Mouse (Mus musculus): ENCODE data around the gene Dock8.

Dock8 gene

DNA sequence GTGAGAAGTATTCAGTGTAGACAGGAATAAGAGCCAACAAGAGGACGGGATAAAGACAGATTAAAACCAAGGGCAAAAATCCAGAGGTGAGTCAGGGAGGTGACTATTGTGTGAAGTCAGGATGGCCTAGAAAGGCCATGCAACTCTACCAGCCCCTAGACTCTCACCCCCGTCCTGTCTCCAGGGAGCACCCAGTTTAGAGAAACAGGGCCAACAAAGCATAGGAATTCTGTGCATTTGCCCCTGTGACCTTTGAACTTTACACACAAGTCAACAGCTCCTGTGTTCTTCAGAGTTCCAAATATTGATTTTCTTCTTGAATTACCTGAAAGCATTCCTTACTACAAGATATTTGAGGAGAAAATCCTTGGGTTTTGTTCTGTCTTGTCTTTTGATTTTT lies 117.6 kb downstream of the Dock8 start:
- no peak for DNase-seq (ENCODE audit: low read depth, low spot score)

DNA sequence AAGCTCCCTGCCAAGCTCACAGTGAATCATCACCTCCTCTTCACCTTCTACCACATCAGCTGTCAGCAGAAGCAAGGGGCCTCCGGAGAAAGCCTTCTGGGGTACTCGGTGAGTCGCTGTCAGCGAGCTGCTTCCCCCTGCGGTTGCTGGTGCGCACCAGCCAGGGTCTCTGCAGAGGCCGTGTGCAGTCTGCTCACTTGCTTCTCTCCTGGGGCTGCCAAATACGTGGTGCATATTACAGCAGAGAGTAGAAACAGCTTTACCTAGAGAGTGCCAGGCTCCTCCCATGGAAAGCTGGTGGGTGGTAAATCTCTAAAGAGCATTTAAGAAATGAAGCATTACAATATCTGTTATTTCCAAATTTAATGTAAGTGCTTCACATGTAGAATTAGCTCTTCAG lies 123.1 kb downstream of the Dock8 start:
- no peak for DNase-seq (ENCODE audit: low read depth, low spot score)

DNA sequence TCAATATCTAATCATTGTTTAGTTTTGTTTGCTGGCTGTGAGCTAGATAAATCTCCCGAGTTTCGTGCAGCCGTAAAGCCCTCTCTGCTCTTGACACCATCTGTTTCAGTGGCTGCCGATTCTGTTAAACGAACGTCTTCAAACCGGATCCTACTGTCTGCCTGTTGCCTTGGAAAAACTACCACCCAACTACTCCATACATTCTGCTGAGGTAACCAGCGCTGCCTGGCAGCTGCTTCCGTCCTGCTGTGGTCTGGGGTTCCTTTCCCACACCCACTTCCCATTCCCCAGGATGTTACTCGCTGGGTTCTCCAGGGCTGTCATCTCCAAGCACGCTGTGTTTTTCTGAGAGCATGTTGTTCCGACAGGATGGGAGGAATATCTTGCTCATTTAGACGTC lies 123.7 kb downstream of the Dock8 start:
- DNase-seq (ENCODE audit: low read depth, low spot score), result no peak

DNA sequence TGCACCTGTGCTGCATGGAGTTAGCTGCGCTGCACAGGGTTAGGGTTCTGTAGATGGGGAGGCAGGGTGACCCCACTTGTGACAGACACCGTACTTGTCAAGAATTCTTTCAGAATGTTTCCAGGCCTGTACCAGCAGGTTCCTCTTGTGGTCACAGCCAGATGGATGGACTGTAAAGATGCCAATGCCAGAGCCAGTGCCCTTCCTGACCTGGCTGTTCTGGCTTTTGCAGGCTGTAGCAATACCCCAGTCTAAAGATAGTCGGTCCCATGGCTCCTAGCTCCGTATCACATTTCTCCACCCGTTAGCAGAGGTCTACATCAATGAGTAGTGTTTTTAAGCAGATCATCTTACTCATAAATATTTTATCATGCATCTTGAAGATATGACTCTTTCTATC lies 124.1 kb downstream of the Dock8 start:
- DNase-seq (ENCODE audit: low read depth, low spot score), result no peak

DNA sequence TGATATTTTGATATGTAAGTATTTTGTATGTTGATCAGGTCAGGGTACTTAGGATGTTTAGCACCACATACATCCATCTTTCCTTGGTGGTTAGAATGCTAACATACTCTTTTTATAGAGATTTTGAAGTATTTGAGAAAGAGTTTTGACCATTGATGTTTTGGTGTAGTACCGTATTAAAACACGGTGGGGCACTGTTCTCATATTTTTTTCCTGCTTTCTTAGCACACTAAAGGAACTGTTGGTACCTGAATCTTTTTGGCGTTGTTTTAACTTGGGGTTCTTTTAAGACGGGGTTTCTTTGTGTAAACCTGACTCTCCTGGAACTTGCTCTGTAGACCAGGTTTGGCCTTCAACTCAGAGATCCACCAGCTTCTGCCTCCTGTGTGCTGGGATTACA lies 133.0 kb downstream of the Dock8 start:
- DNase-seq (ENCODE audit: low read depth, low spot score), result peak; percentile 41

DNA sequence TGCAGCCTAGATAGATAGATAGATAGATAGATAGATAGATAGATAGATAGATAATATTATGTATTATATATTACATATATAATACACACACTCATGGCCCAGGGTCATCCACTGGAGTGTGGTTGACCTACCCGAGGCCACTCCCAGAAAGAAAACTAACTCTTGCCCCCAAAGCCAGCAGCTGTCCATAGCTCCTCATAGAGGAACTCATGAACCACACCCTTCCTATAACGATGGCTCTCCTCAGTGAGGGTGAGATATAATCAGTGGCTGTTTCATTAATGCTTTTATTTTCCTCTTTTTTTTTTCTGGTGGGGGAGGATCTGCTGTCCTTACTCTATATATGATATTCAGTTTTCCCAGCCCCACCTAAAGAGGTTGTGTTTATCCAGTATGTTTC lies 134.6 kb downstream of the Dock8 start:
- DNase-seq (ENCODE audit: low read depth, low spot score), result no peak

DNA sequence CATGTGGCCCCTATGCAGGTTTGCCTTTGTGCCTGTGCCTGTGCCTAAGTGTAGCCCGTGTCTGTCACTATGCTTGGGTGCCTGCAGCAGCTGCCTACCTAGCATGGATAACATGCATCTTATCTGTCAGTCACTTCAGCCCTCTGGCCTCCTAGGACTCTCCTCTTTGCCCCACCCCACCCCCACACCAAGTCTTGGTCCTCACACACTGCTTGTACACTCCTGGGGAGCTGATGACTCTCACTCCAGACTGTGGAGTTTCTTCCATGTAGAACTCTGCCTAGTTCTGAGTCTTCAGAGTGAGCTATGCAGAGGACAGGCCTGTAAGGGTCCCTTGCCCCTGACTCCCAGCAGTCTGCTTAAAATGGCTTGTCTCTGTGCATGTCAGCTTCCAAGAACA lies 136.8 kb downstream of the Dock8 start:
- DNase-seq (ENCODE audit: low read depth, low spot score), result no peak

DNA sequence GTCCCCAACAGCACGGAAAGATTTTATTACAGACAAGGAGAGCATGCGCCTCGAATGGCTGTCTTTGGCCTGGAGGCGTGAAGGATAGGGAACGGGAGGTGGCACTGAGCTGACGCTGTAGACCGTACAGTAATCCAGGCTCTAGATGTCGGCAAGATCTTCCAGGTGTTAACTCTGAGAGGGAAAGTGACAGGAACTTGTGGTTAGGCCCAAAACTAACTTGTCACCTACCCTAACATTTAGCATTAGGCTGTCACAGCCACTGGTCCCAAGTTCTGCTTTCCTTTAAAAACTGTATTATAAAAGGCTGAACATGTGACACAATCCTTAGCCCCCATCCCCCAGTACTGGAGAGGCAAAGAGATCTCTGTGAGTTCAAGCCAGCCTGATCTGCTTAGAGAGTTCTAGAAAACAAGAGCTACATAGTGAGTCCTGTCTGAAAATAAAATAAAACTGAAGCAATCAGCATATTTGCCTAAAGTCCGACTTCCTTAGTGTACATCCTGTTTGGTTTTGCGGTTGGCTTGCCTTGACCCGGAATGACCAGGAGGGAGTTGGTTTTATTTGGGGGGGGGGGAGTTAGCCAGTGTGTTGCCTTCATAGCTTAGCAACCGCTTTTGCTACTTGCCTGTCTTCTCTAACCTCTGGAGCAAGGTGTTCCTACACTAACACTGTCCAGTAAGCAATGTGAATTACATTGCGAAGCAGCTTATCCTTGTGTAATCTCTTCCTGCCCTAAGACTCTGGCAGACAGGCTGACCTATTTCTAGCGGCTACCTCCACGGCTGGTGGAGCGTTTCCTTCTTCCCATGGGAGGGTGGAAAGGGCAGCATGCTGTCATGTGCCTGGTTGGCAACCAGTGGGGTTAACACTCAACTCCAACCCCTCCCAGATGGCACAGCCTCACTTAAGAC lies 138.8 kb downstream of the Dock8 start:
- no peak for DNase-seq (ENCODE audit: low read depth, low spot score)

DNA sequence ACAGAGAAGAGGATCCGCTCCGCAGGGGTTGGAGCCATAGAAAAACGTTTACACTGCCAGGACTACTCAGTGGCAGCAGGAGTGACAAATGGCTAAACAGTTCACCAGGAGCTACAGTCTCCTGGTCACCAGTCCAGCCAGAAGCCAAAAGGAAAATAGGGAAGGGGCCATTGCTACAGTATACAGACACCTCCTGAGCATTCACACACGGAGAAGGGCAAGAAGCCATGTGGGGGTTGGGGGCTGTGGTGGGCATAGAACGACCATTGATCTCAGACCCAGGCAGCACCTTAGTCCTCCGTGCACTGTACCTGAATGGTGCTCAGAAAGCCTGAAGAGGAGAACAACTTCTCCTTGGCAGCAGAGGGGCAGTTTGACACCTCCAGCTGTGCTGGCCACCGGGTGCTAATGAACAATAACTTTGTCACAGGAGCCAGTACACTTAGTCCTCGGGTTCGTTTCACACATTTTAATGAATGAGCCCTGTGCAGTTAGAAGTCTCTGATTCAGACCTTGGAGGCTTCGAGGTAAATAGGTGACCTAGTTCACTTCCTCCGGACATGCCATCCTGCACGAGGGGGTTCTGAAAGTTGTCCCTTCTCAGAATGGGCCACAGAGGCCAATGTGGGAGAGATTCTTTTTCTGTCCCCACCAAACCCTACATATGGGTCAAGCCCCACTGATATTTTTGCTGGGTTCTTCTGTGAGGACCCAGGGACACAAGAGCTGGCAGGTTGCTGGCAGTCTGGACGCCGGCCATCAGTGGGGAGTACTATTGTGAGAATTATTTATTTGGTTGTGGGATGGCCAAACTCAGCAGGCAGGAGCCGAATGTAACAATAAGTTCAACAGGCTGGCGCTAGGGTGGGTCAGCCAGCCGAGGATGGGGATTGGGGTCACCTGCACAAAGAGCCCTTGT lies 145.0 kb downstream of the Dock8 start:
- DNase-seq (ENCODE audit: low read depth, low spot score), result no peak

DNA sequence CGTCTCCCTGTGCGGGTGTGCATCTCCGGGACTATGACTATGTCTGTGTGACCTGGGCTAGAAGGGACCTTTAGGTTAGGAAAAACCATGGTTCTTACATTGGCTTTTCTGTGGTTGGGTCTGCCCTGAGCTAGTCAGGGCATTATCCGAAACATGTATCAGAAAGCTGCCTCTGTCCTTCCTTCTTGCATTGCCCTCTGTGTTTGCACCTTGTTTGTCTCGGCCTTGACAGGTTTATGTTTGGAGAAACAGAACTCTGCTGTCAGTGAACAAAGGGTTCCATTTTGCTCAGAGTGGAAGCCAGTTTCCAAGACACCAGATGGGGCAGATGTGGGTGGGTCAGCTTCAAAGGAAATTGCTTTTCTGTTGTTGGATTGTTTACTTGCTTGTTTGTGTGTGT lies 145.8 kb downstream of the Dock8 start:
- no peak for DNase-seq (ENCODE audit: low read depth, low spot score)

DNA sequence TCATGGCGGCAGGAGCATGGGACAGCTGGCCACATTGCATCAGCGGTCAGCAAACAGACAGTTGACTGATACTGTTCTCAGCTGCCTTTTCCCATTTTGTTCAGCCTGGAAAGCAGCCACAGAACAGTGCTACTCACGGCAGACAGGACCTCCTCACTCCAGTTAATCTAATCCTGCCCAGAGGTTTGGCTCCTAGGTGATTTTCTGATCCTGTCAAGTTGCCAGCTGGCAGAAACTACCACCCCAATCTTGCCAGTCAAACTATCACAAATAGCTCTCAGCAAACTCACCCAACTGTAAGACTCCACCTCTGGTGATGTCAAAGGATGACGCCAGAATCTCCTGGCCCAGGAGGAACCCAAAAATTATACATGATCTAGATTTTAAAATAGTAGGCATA lies 146.8 kb downstream of the Dock8 start:
- no peak for DNase-seq (ENCODE audit: low read depth, low spot score)

DNA sequence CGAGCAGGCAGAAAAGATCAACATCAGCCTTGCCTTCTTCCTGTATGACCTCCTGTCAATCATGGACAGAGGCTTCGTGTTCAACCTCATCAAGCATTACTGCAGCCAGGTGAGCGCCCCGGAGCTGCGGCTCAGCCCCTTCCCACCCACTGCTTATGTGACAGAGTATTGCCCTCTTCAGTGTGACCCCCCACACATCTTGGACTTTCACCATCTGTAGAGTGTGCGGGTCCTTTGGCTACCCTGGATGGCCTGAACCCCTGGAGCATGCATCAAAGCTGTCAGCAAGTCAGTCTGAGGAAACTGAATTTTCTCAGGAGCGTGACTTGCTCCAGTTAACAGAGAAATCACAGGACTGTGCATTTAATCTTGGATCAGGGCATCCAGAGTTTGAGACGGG lies 150.5 kb downstream of the Dock8 start:
- no peak for DNase-seq (ENCODE audit: low read depth, low spot score)

DNA sequence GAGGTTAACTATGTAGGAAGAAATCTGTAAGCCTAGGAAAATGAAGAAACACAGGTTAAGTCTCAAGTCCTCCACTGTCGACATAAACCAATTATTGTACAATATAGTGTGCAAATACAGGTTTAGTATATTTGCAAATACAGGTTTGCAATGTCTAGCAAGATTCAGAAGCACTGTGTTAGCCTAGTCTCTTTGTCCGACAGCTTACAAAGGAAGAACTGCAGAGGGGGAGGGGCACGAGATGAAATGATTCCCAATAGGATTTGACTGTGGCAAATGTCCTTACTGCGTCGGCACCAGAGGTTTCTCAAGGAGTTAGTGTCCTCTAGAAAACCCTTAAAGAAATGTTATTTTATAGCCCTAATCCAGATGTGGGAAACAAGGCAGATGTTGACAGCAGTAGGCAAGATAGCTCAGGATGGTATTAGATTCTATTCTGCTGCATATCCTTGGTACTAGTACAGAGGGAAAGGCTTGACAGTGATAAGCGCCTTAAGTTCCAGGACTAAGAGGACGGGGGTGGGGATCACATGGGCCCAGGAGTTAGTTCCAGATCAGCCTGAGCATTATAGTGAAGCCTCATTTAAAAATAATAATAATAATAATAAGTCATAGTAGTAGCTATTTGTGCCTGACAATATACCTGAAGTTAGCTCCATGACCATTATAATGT lies 155.3 kb downstream of the Dock8 start:
- no peak for DNase-seq (ENCODE audit: low read depth, low spot score)

DNA sequence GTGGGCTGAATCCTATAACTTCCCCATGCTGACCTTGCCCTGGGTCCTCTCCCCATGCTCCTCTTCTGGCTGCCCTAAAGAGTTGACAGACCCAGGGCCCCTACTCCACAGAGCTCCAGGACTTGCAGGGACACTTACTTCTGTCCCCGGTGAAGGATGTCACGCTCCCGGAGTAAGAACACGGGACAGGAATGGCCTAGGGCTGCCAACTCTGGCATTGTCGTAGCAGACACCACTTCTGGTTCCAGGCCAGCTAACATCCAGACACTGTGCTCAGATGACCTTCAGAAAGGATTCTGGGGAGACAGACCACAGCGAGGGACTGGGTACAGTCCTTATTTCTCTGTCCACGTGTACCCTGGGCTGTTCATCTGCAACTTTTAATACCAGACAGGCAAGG lies 155.9 kb downstream of the Dock8 start:
- no peak for DNase-seq (ENCODE audit: low read depth, low spot score)

DNA sequence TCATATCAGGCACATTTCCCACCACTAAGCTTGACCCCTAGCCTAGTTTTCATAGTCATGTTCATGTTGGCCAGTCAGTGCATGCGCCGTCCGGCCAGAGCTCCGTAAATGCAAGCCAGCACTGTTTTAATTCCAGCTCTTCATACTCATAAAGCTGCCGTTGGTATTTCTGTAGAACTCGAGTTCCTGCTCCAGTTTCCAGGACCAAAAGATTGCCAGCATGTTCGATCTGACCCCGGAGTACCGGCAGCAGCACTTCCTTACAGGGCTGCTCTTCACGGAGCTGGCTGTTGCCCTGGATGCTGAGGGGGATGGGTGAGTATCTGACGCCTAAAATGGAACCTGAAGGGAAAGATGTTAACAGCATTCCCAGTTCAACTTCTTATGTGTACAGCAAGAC lies 156.4 kb downstream of the Dock8 start:
- DNase-seq (ENCODE audit: low read depth, low spot score), result no peak

DNA sequence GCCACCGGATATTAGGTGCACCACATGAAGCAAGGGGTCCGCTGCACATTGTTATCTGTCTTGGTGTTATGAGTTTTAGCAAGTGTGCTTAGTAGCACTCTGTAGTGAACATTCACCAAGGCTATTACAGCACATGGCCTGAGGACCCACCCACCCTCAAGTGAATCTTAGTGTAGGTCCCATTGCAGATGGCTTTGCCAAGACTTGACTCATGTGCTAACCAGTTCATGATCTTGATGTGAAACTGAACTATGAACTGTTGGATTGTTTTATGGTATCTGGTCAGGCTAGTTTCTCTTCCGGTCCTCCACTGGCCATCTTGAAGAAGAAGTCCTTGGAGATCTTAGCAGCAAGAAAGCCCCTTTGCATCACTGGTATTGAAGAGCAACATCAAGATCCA lies 162.9 kb downstream of the Dock8 start:
- no peak for DNase-seq (ENCODE audit: low read depth, low spot score)

DNA sequence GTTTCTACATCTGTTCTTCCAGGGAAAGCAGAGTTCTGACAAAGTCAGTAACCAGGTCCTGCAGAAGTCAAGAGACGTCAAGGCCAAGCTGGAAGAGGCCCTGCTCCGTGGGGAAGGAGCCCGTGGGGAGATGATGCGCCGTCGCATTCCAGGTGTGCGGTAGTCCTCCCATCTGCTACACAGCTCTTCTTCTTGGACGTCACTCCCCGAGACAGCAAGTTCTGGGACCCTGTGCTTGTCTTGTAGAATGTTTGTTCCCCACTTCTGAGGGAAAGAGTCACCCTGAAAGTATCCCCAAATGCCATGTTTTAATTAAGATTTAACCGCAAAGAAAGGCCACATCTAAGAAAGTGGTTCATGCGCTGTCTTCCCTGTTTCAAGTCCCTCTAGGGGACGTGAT lies 164.1 kb downstream of the Dock8 start:
- no peak for DNase-seq (ENCODE audit: low read depth, low spot score)

DNA sequence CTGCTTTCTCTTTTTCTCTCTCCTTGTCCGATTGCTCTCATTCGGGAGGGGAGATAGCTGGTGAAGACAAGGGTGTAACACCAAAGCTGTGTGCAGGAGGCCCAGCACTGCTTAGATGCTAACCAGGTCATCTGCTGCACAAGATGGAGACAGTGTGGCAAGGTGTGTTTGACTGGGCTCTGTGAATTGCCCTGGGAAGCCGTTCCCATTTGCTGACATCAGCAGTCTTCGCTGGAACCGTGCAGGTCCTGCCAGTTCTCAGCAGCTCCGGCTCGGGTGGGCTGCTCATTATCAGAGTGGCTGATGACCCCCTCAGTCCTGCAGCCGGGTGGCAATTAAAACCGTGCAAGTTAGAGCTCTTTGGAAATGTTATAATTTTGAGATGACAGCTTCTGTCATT lies 167.1 kb downstream of the Dock8 start:
- DNase-seq (ENCODE audit: low read depth, low spot score), result no peak

DNA sequence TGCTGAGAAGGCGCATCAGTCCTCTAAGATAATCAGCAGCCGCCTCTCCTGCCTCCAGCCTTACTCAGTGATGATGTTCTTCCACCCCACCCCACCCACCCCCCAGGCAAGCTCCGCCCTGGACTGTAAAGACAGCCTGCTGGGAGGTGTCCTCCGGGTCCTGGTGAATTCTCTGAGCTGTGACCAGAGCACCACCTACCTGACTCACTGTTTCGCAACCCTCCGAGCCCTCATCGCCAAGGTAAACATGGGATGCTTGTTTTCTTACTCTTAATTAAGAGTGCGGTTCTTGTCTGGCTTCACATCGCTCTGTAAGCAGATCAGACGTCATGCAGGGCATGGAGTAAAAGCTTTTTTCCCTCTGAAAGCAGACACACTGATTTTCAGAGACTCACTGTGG lies 172.1 kb downstream of the Dock8 start:
- no peak for DNase-seq (ENCODE audit: low read depth, low spot score)

DNA sequence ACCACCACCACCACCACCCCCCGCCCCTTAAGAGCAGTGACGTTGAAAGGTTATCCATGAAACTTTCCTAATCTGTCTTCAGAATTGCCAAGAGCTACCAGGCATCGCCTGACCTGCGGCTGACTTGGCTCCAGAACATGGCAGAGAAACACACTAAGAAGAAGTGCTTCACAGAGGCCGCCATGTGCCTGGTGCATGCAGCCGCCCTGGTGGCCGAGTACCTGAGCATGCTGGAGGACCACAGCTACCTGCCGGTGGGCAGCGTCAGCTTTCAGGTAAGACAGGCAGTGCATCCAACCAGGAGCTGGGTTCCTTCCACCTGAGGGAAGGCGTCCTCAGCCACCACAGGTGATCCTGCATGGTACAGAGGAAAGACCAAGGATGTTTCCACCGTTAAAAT lies 177.4 kb downstream of the Dock8 start:
- DNase-seq (ENCODE audit: low read depth, low spot score), result no peak

DNA sequence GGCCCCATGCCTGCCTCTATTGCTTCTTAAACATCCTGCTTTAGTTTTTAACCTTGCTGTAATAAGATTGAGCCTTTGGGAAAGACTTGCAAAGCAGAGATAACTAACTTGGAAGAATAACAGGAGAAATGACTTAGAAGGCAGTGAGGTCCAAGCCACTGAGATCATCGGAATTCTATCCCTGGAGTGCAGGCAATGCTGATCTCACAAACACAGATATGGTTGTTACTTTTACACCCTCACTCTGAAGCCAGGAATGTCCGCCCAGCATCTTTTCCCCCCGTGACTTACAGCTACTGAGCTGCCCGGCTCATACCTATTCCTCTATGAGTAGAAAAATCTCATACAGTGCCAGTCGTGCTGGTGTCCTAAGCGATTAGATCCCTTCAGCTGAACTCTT lies 180.7 kb downstream of the Dock8 start:
- no peak for DNase-seq (ENCODE audit: low read depth, low spot score)

DNA sequence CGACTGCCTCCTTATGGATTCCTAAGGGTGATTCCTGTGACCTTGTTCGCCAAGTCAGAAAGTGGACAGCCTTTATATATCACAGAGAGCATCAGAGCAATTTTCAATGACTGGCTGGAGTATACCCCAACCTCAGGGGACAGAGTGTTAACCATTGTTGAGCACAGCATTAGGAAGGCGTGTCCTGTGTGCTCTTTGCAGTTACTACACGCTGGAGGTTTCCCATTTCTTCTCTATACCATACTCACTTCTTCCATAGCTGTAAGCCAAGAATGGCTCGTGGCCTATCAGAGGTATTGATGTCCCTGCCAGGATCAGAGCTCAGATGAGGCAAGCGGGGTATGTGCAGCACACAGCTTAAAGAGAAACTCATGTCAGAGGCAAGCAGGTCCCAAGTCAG lies 181.2 kb downstream of the Dock8 start:
- DNase-seq (ENCODE audit: low read depth, low spot score), result no peak

Measured in R1 (cell line).